Mouse (Mus musculus) limb, embryonic 14.5 days (tissue): ENCODE data around the gene Mapkapk2. TPM values are rescaled to one million over a fixed set of nuclear protein-coding genes. Genes with fewer than 3 reads are reported as not detected.
A peak's percentile ranks its signal among the peaks of the same experiment; 100 is the strongest.

Experiments used
- ATAC-seq: fragments of 200-750 bp; cut with Nextera tagmentation; 2 replicates; pipeline ENCODE4 v1.8.0; 2017; ENCODE audit warnings: low read depth, moderate number of reproducible peaks, moderate TSS enrichment; ENCODE audit not compliant: low FRiP score
- DNase-seq: peaks from one replicate; pipeline ENCODE4 v3.0.0-alpha.2; 2015; ENCODE audit warnings: low spot score
- H3K27ac ChIP-seq: fragments of 300-500 bp; sonication (generic); replicated peaks from 2 replicates; pipeline ENCODE4 v1.5.1; 2014; ENCODE audit warnings: low read depth, mild to moderate bottlenecking, low read length, moderate library complexity, mixed read lengths
- H3K27me3 ChIP-seq: fragments of 300-500 bp; sonication (generic); 2 replicates; pipeline ENCODE4 v1.6.1; 2014; ENCODE audit warnings: low read length, mixed read lengths; ENCODE audit not compliant: control insufficient read depth, insufficient read depth
- H3K36me3 ChIP-seq: fragments of 300-500 bp; sonication (generic); 2 replicates; pipeline ENCODE4 v1.6.1; 2014; ENCODE audit warnings: mild to moderate bottlenecking, low read length, moderate library complexity, mixed read lengths; ENCODE audit not compliant: control insufficient read depth, insufficient read depth
- H3K4me1 ChIP-seq: fragments of 300-500 bp; sonication (generic); 2 replicates; pipeline ENCODE4 v1.6.1; 2014; ENCODE audit warnings: antibody characterized with exemption, low read length, mixed read lengths; ENCODE audit not compliant: control insufficient read depth, insufficient read depth
- H3K4me2 ChIP-seq: fragments of 300-500 bp; sonication (generic); replicated peaks from 2 replicates; pipeline ENCODE4 v1.6.1; 2014; ENCODE audit warnings: low read depth, mild to moderate bottlenecking, low read length, moderate library complexity; ENCODE audit not compliant: severe bottlenecking
- H3K4me3 ChIP-seq: fragments of 300-500 bp; sonication (generic); replicated peaks from 2 replicates; pipeline ENCODE4 v1.5.1; 2014; ENCODE audit warnings: low read length
- H3K9ac ChIP-seq: fragments of 300-500 bp; sonication (generic); 2 replicates; pipeline ENCODE4 v1.6.1; 2014; ENCODE audit warnings: mild to moderate bottlenecking, low read depth, low read length, moderate library complexity; ENCODE audit not compliant: severe bottlenecking
- H3K9me3 ChIP-seq: fragments of 300-500 bp; sonication (generic); 2 replicates; pipeline ENCODE4 v1.6.1; 2016; ENCODE audit warnings: low read length; ENCODE audit not compliant: control insufficient read depth
- POLR2A ChIP-seq: fragments of 200-500 bp; IDR thresholded peaks from 2 replicates; pipeline ENCODE4 v1.8.0; 2012; ENCODE audit warnings: inconsistent platforms, mild to moderate bottlenecking, moderate library complexity, borderline replicate concordance; ENCODE audit not compliant: insufficient read depth, insufficient read length; ENCODE audit errors: extremely low read depth
- WGBS: fragments of 180-500 bp; shearing (Covaris S2); extraction: QIAGEN DNeasy Blood & Tissue Kit; methylation state at CpG from one replicate; pipeline ENCODE4 v1.1.7; 2014; 5-methylcytosine and 5-hydroxymethylcytosine counted together
- polyA plus RNA-seq, 2 experiments: library from polyadenylated mRNA; depleted of rRNA in 1 of 2; stranded (reverse) in 1 of 2; unstranded in 1 of 2; fragments of >200 nt; fragmentation: Nextera tagmentation in 1 of 2; extraction: Ambion mirVana in 1 of 2; gene quantifications; 2 replicates each; pipeline versions ENCODE4 v1.2.1 to v1.2.3; 2012 to 2014

Gene Mapkapk2
- polyA plus RNA-seq, 2 experiments, result 49.9 to 60.9 TPM

DNA sequence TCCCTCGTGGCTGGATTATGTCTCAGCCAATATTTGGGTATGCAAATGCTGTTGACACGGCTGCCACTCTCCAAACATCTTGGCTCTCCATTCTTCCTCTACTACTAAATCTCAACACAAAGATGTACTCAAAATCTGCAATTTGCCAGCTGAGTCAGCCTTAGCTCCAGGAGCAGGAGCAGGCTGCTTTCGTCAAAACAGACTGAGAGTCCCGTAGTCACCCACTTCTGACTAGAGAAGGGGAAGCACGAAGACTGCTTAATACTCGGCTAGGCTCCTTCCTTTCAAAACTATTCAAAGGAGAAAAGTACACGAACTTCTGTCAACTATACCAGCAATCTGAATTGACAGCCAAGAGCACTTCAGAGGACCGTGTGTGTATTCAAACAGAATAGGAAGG lies 2.1 kb downstream of the Mapkapk2 start:
- WGBS, result 52% methylated on average over 8 of the region's 8 CpGs
- Histone ChIP-seq H3K27me3 (no peaks in the 10 kb centered on the region), H3K36me3 (no peaks in the 10 kb centered on the region), H3K27ac (no peak overlapping the region), H3K4me1 (peaks cover 26% of the 10 kb centered on the region), H3K9me3 (no peaks in the 10 kb centered on the region), H3K4me3 (peak overlapping the region; percentile 93), H3K4me2 (peak overlapping the region; percentile 79), H3K9ac (peak overlapping the region; percentile 90)
- ATAC-seq (no peak), DNase-seq (no peak)
- TF ChIP-seq POLR2A, result no peak

DNA sequence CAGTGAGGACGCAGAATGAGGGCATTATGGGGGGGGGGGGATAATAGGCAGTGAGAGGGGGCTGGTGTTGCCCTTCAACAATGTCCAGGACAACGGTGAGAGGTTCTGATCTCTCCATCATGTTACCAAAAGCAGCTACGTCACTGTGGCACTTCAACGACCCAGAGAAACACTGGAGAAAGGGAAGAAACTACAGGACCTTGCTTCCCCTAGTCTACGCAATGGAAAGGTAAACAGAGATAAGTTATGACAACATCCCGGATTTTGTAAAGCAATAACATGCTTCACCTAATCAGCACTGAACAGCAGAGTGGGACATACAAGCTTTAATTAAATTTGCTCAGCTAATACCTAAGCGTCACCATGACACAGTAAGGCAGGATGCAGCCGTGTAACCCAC lies 3.7 kb downstream of the Mapkapk2 start:
- Histone ChIP-seq H3K27ac (no peak overlapping the region), H3K9ac (no peak overlapping the region), H3K36me3 (no peaks in the 10 kb centered on the region), H3K4me3 (no peak overlapping the region), H3K4me2 (no peak overlapping the region), H3K27me3 (no peaks in the 10 kb centered on the region), H3K4me1 (peaks cover 43% of the 10 kb centered on the region), H3K9me3 (no peaks in the 10 kb centered on the region)
- DNase-seq, result no peak
- ATAC-seq, result no peak
- no peak for TF ChIP-seq POLR2A
- WGBS, result 88% methylated on average over 8 of the region's 8 CpGs

DNA sequence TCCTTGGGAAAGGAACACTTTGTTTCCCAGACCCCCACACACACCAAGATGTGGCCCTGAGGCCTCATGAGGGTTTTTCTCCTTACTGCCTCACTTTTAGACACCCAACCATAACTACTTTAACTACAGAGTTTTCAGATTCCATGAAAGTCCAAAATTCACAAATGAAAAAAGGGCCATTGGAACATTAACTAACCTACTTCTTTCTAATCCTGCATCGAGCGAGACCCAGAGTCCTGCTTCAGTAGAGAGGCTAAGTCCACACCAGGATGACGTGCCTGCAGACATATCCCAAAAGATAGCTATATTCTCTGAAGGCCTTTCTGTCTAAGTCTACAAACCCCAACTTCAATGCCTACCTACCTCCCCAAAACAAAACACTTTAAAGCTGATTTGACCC lies 4.8 kb downstream of the Mapkapk2 start:
- peaks cover 43% of the 10 kb centered on the region for H3K4me1 ChIP-seq
- no peak overlapping the region for H3K27ac ChIP-seq
- ATAC-seq (no peak), DNase-seq (no peak)
- no peaks in the 10 kb centered on the region for H3K27me3 ChIP-seq
- no peaks in the 10 kb centered on the region for H3K9me3 ChIP-seq
- H3K9ac ChIP-seq, result no peak overlapping the region
- WGBS, result 98% methylated on average over 3 of the region's 3 CpGs
- H3K4me3 ChIP-seq, result no peak overlapping the region
- no peak for TF ChIP-seq POLR2A
- no peaks in the 10 kb centered on the region for H3K36me3 ChIP-seq
- H3K4me2 ChIP-seq, result no peak overlapping the region

DNA sequence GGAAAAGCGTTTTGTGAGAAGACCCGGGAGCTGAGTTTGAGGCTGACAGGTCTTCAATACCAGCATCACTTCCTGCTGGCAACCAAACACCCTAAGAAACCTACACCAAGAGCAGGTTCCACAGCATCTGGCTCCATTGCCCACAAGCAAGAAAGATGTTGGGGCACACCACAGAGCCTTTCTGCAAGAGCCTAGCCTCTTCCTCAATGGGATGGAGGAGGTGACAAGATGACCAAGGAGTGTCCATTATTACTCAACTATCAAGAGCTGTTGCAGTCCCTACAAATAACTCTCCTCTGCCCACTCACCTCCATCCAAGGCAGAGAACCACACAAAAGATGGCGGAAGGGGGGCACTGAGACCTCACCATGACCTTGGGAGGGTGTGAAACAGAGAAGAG lies 5.5 kb downstream of the Mapkapk2 start:
- Histone ChIP-seq H3K9me3 (no peaks in the 10 kb centered on the region), H3K27me3 (no peaks in the 10 kb centered on the region), H3K4me2 (no peak overlapping the region), H3K4me1 (peaks cover 45% of the 10 kb centered on the region), H3K27ac (no peak overlapping the region), H3K9ac (no peak overlapping the region), H3K4me3 (no peak overlapping the region), H3K36me3 (no peaks in the 10 kb centered on the region)
- 81% methylated on average over 3 of the region's 3 CpGs for whole genome bisulfite sequencing
- DNase-seq, result no peak
- TF ChIP-seq POLR2A, result no peak
- no peak for ATAC-seq

DNA sequence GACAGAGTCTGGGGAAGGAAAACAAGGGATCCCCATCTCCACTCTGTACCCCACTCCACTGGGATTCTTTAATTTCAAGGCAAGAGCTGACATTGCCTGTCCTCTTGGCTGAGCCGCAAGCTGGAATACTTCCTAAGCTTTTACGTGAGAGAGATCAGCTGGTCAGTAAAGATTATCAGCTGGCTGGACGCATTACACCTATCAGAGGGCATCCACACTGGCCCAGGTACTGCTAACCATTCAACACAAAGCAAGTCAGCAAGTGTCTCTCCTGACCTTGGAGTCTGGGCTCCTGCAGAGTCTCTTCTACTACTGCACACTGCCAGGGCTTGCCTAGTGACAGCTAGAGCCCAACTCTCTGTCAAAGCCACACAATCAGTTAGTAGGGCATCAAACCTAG lies 6.1 kb downstream of the Mapkapk2 start:
- DNase-seq, result no peak
- ATAC-seq, result no peak
- H3K27ac ChIP-seq, result no peak overlapping the region
- no peak for TF ChIP-seq POLR2A
- 78% methylated on average over 3 of the region's 3 CpGs for WGBS
- H3K9ac ChIP-seq, result no peak overlapping the region
- no peaks in the 10 kb centered on the region for H3K9me3 ChIP-seq
- H3K4me3 ChIP-seq, result no peak overlapping the region
- H3K27me3 ChIP-seq, result no peaks in the 10 kb centered on the region
- no peak overlapping the region for H3K4me2 ChIP-seq
- no peaks in the 10 kb centered on the region for H3K36me3 ChIP-seq
- peaks cover 52% of the 10 kb centered on the region for H3K4me1 ChIP-seq

DNA sequence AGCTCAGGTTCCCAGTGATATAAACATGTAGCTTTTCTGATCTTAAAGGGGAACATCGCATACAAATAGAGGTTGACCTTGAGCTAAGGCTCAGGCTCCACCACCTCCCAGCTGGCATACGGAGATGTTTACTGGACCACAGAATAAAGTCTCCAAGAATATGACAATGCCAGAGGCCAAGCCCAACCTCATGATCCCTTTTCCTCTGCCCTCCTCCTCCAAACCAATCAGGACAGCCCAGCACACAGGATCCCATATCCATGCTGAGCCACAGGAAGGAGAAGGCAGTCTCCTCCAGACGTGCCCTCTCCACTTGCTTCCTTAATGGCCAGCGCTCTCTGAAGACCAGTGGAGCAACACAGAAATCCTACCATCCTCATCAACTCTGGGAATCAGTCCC lies 6.7 kb downstream of the Mapkapk2 start:
- TF ChIP-seq POLR2A, result no peak
- Histone ChIP-seq H3K36me3 (no peaks in the 10 kb centered on the region), H3K4me3 (no peak overlapping the region), H3K4me1 (peaks cover 54% of the 10 kb centered on the region), H3K9me3 (no peaks in the 10 kb centered on the region), H3K4me2 (0 out of 2 replicates have a peak overlapping the region, but pooled peaks have one; percentile 2), H3K27ac (no peak overlapping the region), H3K27me3 (no peaks in the 10 kb centered on the region), H3K9ac (no peak overlapping the region)
- DNase-seq, result no peak
- 71% methylated on average over 4 of the region's 4 CpGs for WGBS
- no peak for ATAC-seq
